Mouse (Mus musculus) liver, adult 2 months (tissue): ENCODE results near the gene Arhgap42. TPM values are rescaled to one million over a fixed set of nuclear protein-coding genes. Genes with fewer than 3 reads are reported as not detected.
A peak's percentile ranks its signal among the peaks of the same experiment; 100 is the strongest.

ENCODE experiments used
- DNase-seq: peaks from one replicate; pipeline ENCODE4 v3.0.0-alpha.2; 2011; ENCODE audit warnings: low read depth, low spot score; ENCODE audit errors: extremely low read depth
- H3K27ac ChIP-seq: fragments of 200-500 bp; replicated peaks from 2 replicates; pipeline ENCODE4 v1.5.1; 2012; ENCODE audit warnings: low read depth, mild to moderate bottlenecking, control low read depth, inconsistent platforms, low read length; ENCODE audit not compliant: insufficient read depth
- H3K27me3 ChIP-seq: fragments of 200-500 bp; 2 replicates; pipeline ENCODE4 v1.6.1; 2012; ENCODE audit warnings: mild to moderate bottlenecking, moderate library complexity, low read length, inconsistent platforms; ENCODE audit not compliant: control insufficient read depth, insufficient read depth
- H3K36me3 ChIP-seq: fragments of 200-500 bp; 2 replicates; pipeline ENCODE4 v1.6.1; 2012; ENCODE audit warnings: low read length, inconsistent platforms; ENCODE audit not compliant: control insufficient read depth, insufficient read depth
- H3K4me1 ChIP-seq: fragments of 200-500 bp; 2 replicates; pipeline ENCODE4 v1.6.1; 2011; ENCODE audit warnings: low read length; ENCODE audit not compliant: control insufficient read depth, insufficient read depth
- H3K4me3 ChIP-seq: fragments of 200-500 bp; 2 replicates; pipeline ENCODE4 v1.5.1; 2011; ENCODE audit warnings: low read depth, mild to moderate bottlenecking, control low read depth, low read length, moderate library complexity; ENCODE audit not compliant: insufficient read depth
- H3K79me2 ChIP-seq: fragments of 200-500 bp; 2 replicates; pipeline ENCODE4 v1.6.1; 2012; ENCODE audit warnings: inconsistent platforms, mild to moderate bottlenecking, low read length, moderate library complexity; ENCODE audit not compliant: control insufficient read depth, insufficient read depth
- H3K9ac ChIP-seq: fragments of 200-500 bp; 2 replicates; pipeline ENCODE4 v1.6.1; 2012; ENCODE audit warnings: low read depth, mild to moderate bottlenecking, control low read depth, inconsistent platforms, low read length
- CTCF ChIP-seq: fragments of 200-500 bp; IDR thresholded peaks from 2 replicates; pipeline ENCODE4 v1.5.1; 2011; ENCODE audit warnings: low read depth, low read length, control low read depth
- POLR2A ChIP-seq: fragments of 200-500 bp; IDR thresholded peaks from 2 replicates; pipeline ENCODE4 v1.6.1; 2011; ENCODE audit warnings: low read length, control low read depth; ENCODE audit not compliant: insufficient read depth; ENCODE audit errors: extremely low read depth
- WGBS: fragments of 180-500 bp; shearing (Covaris S2); methylation state at CpG from one replicate; pipeline ENCODE4 v1.1.7; 2018; 5-methylcytosine and 5-hydroxymethylcytosine counted together
- polyA plus RNA-seq: library from polyadenylated mRNA; depleted of rRNA; stranded (reverse); fragments of >200 nt; gene quantifications from 2 replicates; pipeline ENCODE4 v1.2.3, GENCODE M21; 2012
- total RNA-seq: library from RNA; depleted of rRNA; stranded (reverse); fragments of >200 nt; gene quantifications from 2 replicates; pipeline ENCODE4 v1.2.3, GENCODE M21; 2014

The Arhgap42 gene
- total and polyA plus RNA-seq, 2 experiments, result 21.8 to 28.1 TPM

- Histone ChIP-seq H3K9ac (no peak overlapping the region), H3K79me2 (peaks cover 45% of the 10 kb centered on the region), H3K4me1 (peaks cover 7% of the 10 kb centered on the region; the same call in 1 of the 2 replicates), H3K36me3 (peaks cover 3% of the 10 kb centered on the region; the same call in 1 of the 2 replicates), H3K4me3 (no peak overlapping the region), H3K27me3 (no peaks in the 10 kb centered on the region), H3K27ac (no peak overlapping the region)
- TF ChIP-seq CTCF (no peak), POLR2A (no peak)
- DNase-seq, result no peak
These were observed 131.2 kb downstream of the Arhgap42 start for GRCm38 (mm10) chr9:9107697-9108096.

GRCm38 (mm10) chr9:9104761-9105160, 134.1 kb downstream of the Arhgap42 start:
- Histone ChIP-seq H3K79me2 (peaks cover 48% of the 10 kb centered on the region), H3K4me1 (peaks cover 6% of the 10 kb centered on the region; the same call in 1 of the 2 replicates), H3K4me3 (no peak overlapping the region), H3K9ac (no peak overlapping the region), H3K27me3 (no peaks in the 10 kb centered on the region), H3K27ac (no peak overlapping the region), H3K36me3 (no peaks in the 10 kb centered on the region)
- WGBS, result 75% methylated on average over 3 of the region's 3 CpGs
- TF ChIP-seq CTCF (no peak), POLR2A (no peak)
- DNase-seq, result peak; percentile 46

GRCm38 (mm10) chr9:9102158-9102514, 136.8 kb downstream of the Arhgap42 start:
- no peaks in the 10 kb centered on the region for H3K36me3 ChIP-seq
- H3K27ac ChIP-seq, result no peak overlapping the region
- H3K27me3 ChIP-seq, result no peaks in the 10 kb centered on the region
- DNase-seq, result no peak
- TF ChIP-seq POLR2A (no peak), CTCF (no peak)
- no peak overlapping the region for H3K9ac ChIP-seq
- H3K4me3 ChIP-seq, result no peak overlapping the region
- peaks cover 37% of the 10 kb centered on the region for H3K79me2 ChIP-seq
- 95% methylated on average over 2 of the region's 2 CpGs for WGBS
- peaks cover 13% of the 10 kb centered on the region for H3K4me1 ChIP-seq

- H3K27ac ChIP-seq, result no peak overlapping the region
- H3K4me3 ChIP-seq, result no peak overlapping the region
- H3K36me3 ChIP-seq, result no peaks in the 10 kb centered on the region
- no peaks in the 10 kb centered on the region for H3K27me3 ChIP-seq
- TF ChIP-seq POLR2A (no peak), CTCF (no peak)
- WGBS, result 85% methylated on average over 12 of the region's 12 CpGs
- no peak overlapping the region for H3K9ac ChIP-seq
- H3K4me1 ChIP-seq, result peaks cover 16% of the 10 kb centered on the region
- DNase-seq, result no peak
- H3K79me2 ChIP-seq, result peaks cover 35% of the 10 kb centered on the region
These were observed 137.3 kb downstream of the Arhgap42 start for GRCm38 (mm10) chr9:9101482-9102157.

GRCm38 (mm10) chr9:9101055-9101454, 137.8 kb downstream of the Arhgap42 start:
- Histone ChIP-seq H3K4me3 (no peak overlapping the region), H3K36me3 (no peaks in the 10 kb centered on the region), H3K27ac (no peak overlapping the region), H3K4me1 (peaks cover 20% of the 10 kb centered on the region), H3K9ac (no peak overlapping the region), H3K79me2 (peaks cover 38% of the 10 kb centered on the region), H3K27me3 (no peaks in the 10 kb centered on the region)
- no peak for TF ChIP-seq CTCF
- TF ChIP-seq POLR2A, result no peak
- whole genome bisulfite sequencing, result 73% methylated on average over 4 of the region's 4 CpGs
- DNase-seq, result no peak

GRCm38 (mm10) chr9:9097835-9098234, 141.1 kb downstream of the Arhgap42 start:
- H3K36me3 ChIP-seq, result no peaks in the 10 kb centered on the region
- no peaks in the 10 kb centered on the region for H3K27me3 ChIP-seq
- DNase-seq, result peak; percentile 91
- H3K79me2 ChIP-seq, result peaks cover 30% of the 10 kb centered on the region
- no peak overlapping the region for H3K4me3 ChIP-seq
- TF ChIP-seq POLR2A, result no peak
- no peak for TF ChIP-seq CTCF
- H3K4me1 ChIP-seq, result peaks cover 20% of the 10 kb centered on the region
- H3K9ac ChIP-seq, result no peak overlapping the region
- H3K27ac ChIP-seq, result peak overlapping the region; percentile 91
- 33% methylated on average over 4 of the region's 4 CpGs for WGBS
